Mouse (Mus musculus) erythroblast, embryonic 14.5 days (primary cell): ENCODE results near the gene Gdf11.

Source experiments
- GATA1 ChIP-seq: IDR thresholded peaks from 2 replicates; pipeline ENCODE4 v1.6.1; 2012; ENCODE audit warnings: low read length, inconsistent platforms, mixed read lengths
- TAL1 ChIP-seq: IDR thresholded peaks from 3 replicates; pipeline ENCODE4 v1.6.1; 2012; ENCODE audit warnings: low read length, inconsistent platforms, mixed read lengths

GRCm38 (mm10) chr10:128919966-128920365, 28.4 kb upstream of the Gdf11 start:
- no peak for TF ChIP-seq TAL1
- TF ChIP-seq GATA1: no peak
